Mouse (Mus musculus): ENCODE measurements around the gene Ugt1a6a. TPM values are rescaled to one million over a fixed set of nuclear protein-coding genes. Genes with fewer than 3 reads are reported as not detected.

The Ugt1a6a gene
- polyA plus RNA-seq, 1 experiment, result 2.1 TPM

- TF ChIP-seq CTCF (IDR thresholded peaks at IDR 0.05; ENCODE audit: extremely low read depth, insufficient read length, insufficient replicate concordance, low read depth, low read length) (no peak), POLR2A (IDR thresholded peaks at IDR 0.05; ENCODE audit: low read depth, low read length) (no peak)
- Histone ChIP-seq H3K36me3 (ENCODE audit: control insufficient read depth, insufficient read depth, low read length) (peaks cover 8% of the 10 kb centered on the region), H3K4me3 (ENCODE audit: low read depth, low read length) (no peak overlapping the region), H3K27me3 (ENCODE audit: control insufficient read depth, insufficient read depth, low read length) (no peaks in the 10 kb centered on the region), H3K27ac (ENCODE audit: insufficient read depth, low read depth, low read length) (no peak overlapping the region), H3K4me1 (ENCODE audit: control insufficient read depth, insufficient read depth, insufficient read length, low read length) (peaks cover 12% of the 10 kb centered on the region; the same call in 1 of the 2 replicates)
- 61% methylated on average over 2 of the region's 2 CpGs for WGBS
Observed at GRCm38 (mm10) chr1:88216551-88216950, 81.9 kb downstream of the Ugt1a6a start.

GRCm38 (mm10) chr1:88217144-88217543 lies 82.5 kb downstream of the Ugt1a6a start:
- Histone ChIP-seq H3K27me3 (ENCODE audit: control insufficient read depth, insufficient read depth, low read length) (no peaks in the 10 kb centered on the region), H3K36me3 (ENCODE audit: control insufficient read depth, insufficient read depth, low read length) (peaks cover 8% of the 10 kb centered on the region)

GRCm38 (mm10) chr1:88217576-88217975 lies 83.0 kb downstream of the Ugt1a6a start:
- no peak for TF ChIP-seq CTCF (IDR thresholded peaks at IDR 0.05; ENCODE audit: extremely low read depth, insufficient read length, insufficient replicate concordance, low read depth, low read length)
- TF ChIP-seq POLR2A (IDR thresholded peaks at IDR 0.05; ENCODE audit: low read depth, low read length), result no peak
- H3K4me1 ChIP-seq (ENCODE audit: control insufficient read depth, insufficient read depth, insufficient read length, low read length), result peaks cover 7% of the 10 kb centered on the region; the same call in 1 of the 2 replicates
- no peak overlapping the region for H3K27ac ChIP-seq (ENCODE audit: insufficient read depth, low read depth, low read length)
- no peaks in the 10 kb centered on the region for H3K27me3 ChIP-seq (ENCODE audit: control insufficient read depth, insufficient read depth, low read length)
- 42% methylated on average over 3 of the region's 3 CpGs for WGBS
- H3K36me3 ChIP-seq (ENCODE audit: control insufficient read depth, insufficient read depth, low read length), result peaks cover 8% of the 10 kb centered on the region
- H3K4me3 ChIP-seq (ENCODE audit: low read depth, low read length), result no peak overlapping the region

More at GRCm38 (mm10) chr1:88217144-88217543, 82.5 kb downstream of the Ugt1a6a start:
- Histone ChIP-seq H3K4me1 (ENCODE audit: control insufficient read depth, insufficient read depth, insufficient read length, low read length) (peaks cover 9% of the 10 kb centered on the region; the same call in 1 of the 2 replicates), H3K27ac (ENCODE audit: insufficient read depth, low read depth, low read length) (no peak overlapping the region), H3K4me3 (ENCODE audit: low read depth, low read length) (no peak overlapping the region)
- TF ChIP-seq CTCF (IDR thresholded peaks at IDR 0.05; ENCODE audit: extremely low read depth, insufficient read length, insufficient replicate concordance, low read depth, low read length) (no peak), POLR2A (IDR thresholded peaks at IDR 0.05; ENCODE audit: low read depth, low read length) (no peak)
- 65% methylated on average over 2 of the region's 2 CpGs for WGBS

- H3K4me3 ChIP-seq (ENCODE audit: low read depth, low read length), result no peak overlapping the region
- no peaks in the 10 kb centered on the region for H3K27me3 ChIP-seq (ENCODE audit: control insufficient read depth, insufficient read depth, low read length)
- no peak overlapping the region for H3K27ac ChIP-seq (ENCODE audit: insufficient read depth, low read depth, low read length)
- no peak for TF ChIP-seq POLR2A (IDR thresholded peaks at IDR 0.05; ENCODE audit: low read depth, low read length)
- TF ChIP-seq CTCF (IDR thresholded peaks at IDR 0.05; ENCODE audit: extremely low read depth, insufficient read length, insufficient replicate concordance, low read depth, low read length), result no peak
- 79% methylated on average over 9 of the region's 9 CpGs for WGBS
- H3K36me3 ChIP-seq (ENCODE audit: control insufficient read depth, insufficient read depth, low read length), result peaks cover 8% of the 10 kb centered on the region
- H3K4me1 ChIP-seq (ENCODE audit: control insufficient read depth, insufficient read depth, insufficient read length, low read length), result peaks cover 7% of the 10 kb centered on the region; the same call in 1 of the 2 replicates
Observed at GRCm38 (mm10) chr1:88218051-88218450, 83.4 kb downstream of the Ugt1a6a start.

GRCm38 (mm10) chr1:88218591-88218990 lies 84.0 kb downstream of the Ugt1a6a start:
- no peak overlapping the region for H3K27ac ChIP-seq (ENCODE audit: insufficient read depth, low read depth, low read length)
- WGBS, result 50% methylated on average over 4 of the region's 4 CpGs
- H3K36me3 ChIP-seq (ENCODE audit: control insufficient read depth, insufficient read depth, low read length), result peaks cover 8% of the 10 kb centered on the region
- no peak for TF ChIP-seq POLR2A (IDR thresholded peaks at IDR 0.05; ENCODE audit: low read depth, low read length)
- TF ChIP-seq CTCF (IDR thresholded peaks at IDR 0.05; ENCODE audit: extremely low read depth, insufficient read length, insufficient replicate concordance, low read depth, low read length), result no peak
- no peaks in the 10 kb centered on the region for H3K27me3 ChIP-seq (ENCODE audit: control insufficient read depth, insufficient read depth, low read length)
- no peak overlapping the region for H3K4me3 ChIP-seq (ENCODE audit: low read depth, low read length)
- peaks cover 7% of the 10 kb centered on the region; the same call in 1 of the 2 replicates for H3K4me1 ChIP-seq (ENCODE audit: control insufficient read depth, insufficient read depth, insufficient read length, low read length)

- no peaks in the 10 kb centered on the region for H3K27me3 ChIP-seq (ENCODE audit: control insufficient read depth, insufficient read depth, low read length)
- 18% methylated on average over 1 of the region's 1 CpGs for WGBS
- no peak for TF ChIP-seq CTCF (IDR thresholded peaks at IDR 0.05; ENCODE audit: extremely low read depth, insufficient read length, insufficient replicate concordance, low read depth, low read length)
- TF ChIP-seq POLR2A (IDR thresholded peaks at IDR 0.05; ENCODE audit: low read depth, low read length), result no peak
- H3K4me1 ChIP-seq (ENCODE audit: control insufficient read depth, insufficient read depth, insufficient read length, low read length), result peaks cover 2% of the 10 kb centered on the region; the same call in 1 of the 2 replicates
- H3K4me3 ChIP-seq (ENCODE audit: low read depth, low read length), result no peak overlapping the region
- no peak overlapping the region for H3K27ac ChIP-seq (ENCODE audit: insufficient read depth, low read depth, low read length)
- peaks cover 8% of the 10 kb centered on the region for H3K36me3 ChIP-seq (ENCODE audit: control insufficient read depth, insufficient read depth, low read length)
Observed at GRCm38 (mm10) chr1:88219054-88219453, 84.4 kb downstream of the Ugt1a6a start.

GRCm38 (mm10) chr1:88220336-88220735 lies 85.7 kb downstream of the Ugt1a6a start:
- Histone ChIP-seq H3K27ac (ENCODE audit: insufficient read depth, low read depth, low read length) (no peak overlapping the region), H3K27me3 (ENCODE audit: control insufficient read depth, insufficient read depth, low read length) (no peaks in the 10 kb centered on the region), H3K4me1 (ENCODE audit: control insufficient read depth, insufficient read depth, insufficient read length, low read length) (no peaks in the 10 kb centered on the region), H3K4me3 (ENCODE audit: low read depth, low read length) (no peak overlapping the region), H3K36me3 (ENCODE audit: control insufficient read depth, insufficient read depth, low read length) (peaks cover 8% of the 10 kb centered on the region)
- TF ChIP-seq POLR2A (IDR thresholded peaks at IDR 0.05; ENCODE audit: low read depth, low read length) (no peak), CTCF (IDR thresholded peaks at IDR 0.05; ENCODE audit: extremely low read depth, insufficient read length, insufficient replicate concordance, low read depth, low read length) (no peak)

Data from small intestine, adult 2 months (tissue).